Mouse (Mus musculus) left cerebral cortex, postnatal 4 days (tissue): ENCODE data around the gene Smdt1. TPM values are rescaled to one million over a fixed set of nuclear protein-coding genes. Genes with fewer than 3 reads are reported as not detected.
"Not testable (repeated sequence)": the region's sequence is repeated elsewhere in the genome, so short reads cannot be mapped to it uniquely, and the experiment has no call there.

ENCODE experiments used
- DNase-seq: peaks from one replicate; pipeline ENCODE4 v3.0.0-alpha.2; 2022
- intact Hi-C: fragments of 180-260 bp; cut with DNase I; formaldehyde crosslinking; loops from one replicate; pipeline ENCODE4 v1.15.1; 2025
- total RNA-seq, 2 experiments: library from RNA; stranded (reverse); gene quantifications; 2 replicates each; pipeline ENCODE4 v1.2.3; 2021

The Smdt1 gene
- total RNA-seq, 2 experiments from 2014 or later: 122 to 125 TPM

DNA sequence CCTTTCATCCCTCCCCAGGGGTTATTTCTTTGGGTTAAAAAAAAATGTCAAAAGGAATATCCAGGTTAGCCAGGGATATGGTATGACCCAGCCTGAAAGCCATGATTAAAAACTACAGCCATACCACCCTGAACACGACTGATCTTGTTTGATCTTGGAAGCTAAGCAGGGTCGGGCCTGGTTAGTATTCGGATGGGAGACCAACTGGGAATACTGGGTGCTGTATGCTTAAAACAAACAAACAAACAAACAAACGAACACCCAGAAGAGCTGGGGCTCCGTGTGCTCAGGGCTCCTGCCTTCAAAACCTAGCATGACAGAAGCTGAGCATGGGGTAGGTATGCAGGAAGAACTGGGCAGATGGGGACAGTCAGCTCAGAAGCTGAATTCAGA, 3.8 kb downstream of the Smdt1 start:
- no peak for DNase-seq
- intact Hi-C loops: no loop called here

DNA sequence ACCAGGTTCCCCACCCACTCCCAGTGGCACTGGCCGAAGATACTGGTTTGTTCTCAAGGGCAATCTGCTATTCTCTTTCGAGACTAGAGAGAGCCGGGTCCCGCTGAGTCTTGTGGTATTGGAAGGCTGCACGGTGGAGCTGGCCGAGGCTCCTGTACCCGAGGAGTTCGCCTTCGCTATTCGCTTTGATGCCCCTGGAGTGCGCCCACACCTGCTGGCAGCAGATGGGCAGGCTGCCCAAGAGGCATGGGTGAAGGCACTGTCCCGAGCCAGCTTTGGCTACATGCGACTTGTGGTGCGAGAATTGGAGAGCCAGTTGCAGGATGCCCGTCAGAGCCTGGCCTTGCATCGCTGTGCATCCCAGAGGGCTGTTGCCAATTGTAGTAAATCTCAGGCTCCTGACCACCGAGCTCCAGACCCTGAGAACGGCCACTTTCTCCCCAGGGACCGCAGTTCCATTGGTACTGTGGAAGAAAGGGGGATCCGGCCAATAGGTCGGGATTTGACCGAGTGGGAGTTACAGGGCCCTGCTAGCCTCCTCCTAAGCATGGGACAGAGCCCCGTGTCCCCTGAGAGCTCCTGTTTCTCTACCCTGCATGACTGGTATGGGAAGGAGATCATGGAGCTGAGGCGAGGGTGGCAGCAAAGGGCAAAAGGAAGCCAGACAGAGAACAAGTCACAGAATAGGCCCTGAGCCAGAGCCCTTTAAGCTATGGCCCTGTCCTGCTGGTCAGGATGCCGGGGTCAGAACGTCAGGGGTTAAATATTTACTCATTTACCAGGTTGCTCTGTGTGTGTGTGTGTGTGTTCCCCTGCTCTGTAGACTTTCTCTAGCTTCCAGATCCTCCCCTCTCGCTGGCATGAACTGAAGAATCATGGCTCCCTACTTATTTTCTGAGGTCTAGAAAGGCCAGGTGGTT, 4.9 kb downstream of the Smdt1 start:
- DNase-seq: no peak
- intact Hi-C loops: no loop called here

DNA sequence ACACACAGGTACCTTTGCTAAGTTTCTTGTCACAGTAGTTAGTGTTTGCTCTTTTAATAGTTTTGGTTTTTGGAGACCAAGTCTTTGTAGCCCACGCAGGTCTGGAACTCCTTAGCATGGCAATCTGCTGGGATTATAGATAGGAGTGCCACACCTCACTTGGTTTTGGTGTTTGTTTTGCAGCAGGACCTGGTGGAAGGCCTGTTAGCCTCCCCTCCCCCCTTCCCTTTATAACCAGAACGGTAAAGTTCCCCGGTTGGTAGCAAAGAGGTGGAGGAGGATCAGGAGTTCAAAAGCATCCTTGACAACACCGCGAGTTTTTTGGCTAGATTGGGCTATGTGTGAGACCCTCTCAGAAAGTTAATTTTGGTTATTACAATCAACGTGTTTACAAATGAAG, 6.2 kb downstream of the Smdt1 start:
- intact Hi-C loops: no loop called here
- no peak for DNase-seq

DNA sequence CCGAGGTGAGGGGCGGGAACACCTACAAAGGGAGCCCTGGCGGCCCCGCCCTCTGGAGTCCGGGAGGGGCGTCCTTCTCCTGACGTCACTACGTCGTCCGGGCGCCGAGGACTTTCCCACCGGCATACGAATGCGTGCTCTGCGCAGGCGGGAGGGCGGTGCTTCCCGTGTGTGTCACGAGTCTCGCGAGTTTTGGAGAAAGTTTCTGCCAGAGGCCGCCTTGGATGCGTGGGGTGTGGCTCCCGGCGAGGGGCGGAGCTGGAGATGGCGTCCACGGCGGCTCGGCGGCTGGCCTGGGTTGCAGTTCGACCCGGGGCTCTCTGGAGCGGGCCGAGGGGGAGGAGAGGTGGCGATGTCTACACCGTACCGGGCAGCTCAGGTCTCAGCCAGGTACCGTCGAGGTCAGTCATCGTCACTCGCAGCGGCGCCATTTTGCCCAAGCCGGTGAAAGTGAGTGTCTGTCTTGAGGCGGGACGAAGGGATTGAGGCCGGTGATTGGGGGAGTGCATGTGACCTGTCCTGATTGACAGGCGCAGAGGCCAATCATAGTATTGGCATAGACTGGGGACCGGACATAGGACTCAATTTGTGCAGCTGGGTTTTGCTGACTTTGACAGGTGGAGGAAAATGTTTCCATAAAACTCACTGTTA, 7.2 kb downstream of the Smdt1 start:
- DNase-seq: peak; percentile 98
- intact Hi-C loops: no loop called here

DNA sequence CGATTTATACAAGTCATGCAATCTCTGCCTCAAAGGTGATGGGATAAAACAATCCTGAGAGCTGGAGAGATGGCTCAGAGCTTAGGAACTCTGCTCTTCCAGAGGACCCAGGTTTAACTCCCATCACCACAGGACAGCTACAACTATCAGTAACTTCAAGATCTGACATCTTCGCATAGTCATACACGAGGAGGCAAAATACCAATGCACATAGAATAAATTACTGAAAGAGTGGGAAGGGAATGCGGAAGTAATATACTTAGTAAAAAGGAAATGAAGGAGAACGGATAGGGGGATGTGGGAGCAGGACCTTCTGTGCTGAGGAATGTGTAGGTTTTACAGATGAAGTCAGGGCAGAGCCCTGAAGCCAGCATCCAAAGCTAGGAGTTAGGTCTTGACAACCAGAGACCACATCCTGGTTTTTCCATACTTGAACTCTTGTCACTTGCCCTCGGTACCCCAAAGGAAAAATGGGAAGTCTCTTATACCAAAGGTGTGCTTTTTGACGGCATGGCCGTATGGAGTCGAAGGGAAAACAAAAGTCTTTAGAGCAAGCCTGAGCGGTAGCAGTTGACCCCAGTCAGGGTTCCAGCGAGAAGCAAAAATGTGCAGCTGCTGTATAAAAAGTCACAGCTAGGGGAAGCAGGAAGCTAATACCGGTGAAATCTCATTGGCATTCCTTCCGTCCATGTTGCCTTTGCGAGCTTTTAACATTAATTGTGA, 8.0 kb downstream of the Smdt1 start:
- intact Hi-C loops: no loop called here
- DNase-seq: no peak

DNA sequence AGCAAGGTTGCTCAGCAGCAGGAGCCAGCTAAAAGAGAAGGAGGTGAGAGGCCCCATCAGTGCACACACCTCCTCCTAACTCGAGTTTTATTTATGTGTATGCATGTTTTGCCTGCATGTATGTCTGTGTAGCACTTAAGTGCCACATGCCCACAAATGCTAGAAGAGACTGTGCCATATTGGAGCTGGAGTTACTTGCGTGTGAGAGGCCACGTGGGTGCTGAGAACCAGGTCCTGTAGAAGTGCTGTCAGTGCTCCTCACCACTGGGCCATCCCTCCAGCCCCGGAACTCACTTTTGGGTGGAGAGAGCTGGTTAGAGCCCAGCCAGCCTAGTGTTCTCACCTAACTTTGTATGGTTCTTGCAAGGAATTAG, 8.5 kb downstream of the Smdt1 start:
- intact Hi-C loops: no loop called here

DNA sequence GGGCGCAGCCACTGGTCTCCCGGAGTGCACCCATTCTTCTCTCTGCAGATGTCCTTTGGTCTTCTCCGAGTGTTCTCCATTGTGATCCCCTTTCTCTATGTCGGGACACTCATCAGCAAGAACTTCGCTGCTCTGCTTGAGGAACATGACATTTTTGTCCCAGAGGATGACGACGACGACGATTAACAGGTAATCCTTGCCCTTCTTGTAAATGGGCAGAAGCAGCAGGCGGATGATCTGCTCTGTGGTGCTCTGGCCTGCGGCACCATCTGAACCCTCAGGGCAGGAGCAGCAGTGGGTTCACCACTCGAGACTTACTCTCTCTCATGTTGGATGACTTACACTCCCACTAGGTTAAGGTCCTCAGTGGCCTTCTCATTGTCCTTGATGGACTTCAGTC, 9.1 kb downstream of the Smdt1 start:
- no peak for DNase-seq
- intact Hi-C loops: no loop called here

More for the DNA sequence above, 8.5 kb downstream of the Smdt1 start:
- DNase-seq: no peak

DNA sequence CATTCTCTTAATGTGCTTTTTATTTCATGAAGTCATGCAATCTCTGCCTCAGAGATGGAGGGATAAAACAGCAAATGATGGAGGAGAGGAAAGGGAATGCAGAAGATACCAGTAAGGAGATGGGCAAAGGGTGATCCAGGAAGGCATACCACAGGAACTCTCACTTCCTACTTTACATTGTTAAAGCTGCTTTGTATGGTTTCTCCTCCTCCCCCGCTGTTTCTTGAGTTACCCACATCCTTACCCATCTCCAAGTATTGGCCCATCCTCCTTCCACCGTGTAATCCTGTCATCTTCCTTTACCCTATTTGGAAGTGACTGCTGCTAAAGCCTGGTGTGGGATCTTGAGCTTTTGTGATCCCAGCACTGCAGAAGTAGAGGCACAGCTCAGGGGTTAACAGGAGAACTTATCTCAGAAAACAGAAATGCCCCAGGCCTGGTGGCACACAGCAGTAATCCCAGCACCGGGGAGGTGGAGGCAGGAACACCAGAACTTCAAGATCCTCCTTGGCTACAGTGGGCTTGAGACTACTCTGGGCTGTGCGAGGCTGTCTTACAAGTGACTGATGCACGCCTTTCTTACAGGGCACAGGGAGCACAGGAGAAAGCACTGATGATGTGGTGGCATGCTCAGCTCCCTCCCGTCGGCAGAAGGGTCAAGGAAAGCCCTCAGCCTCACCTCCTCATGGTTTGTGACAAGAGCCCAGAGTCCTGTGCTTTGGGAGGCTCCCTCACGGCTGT, 9.7 kb downstream of the Smdt1 start:
- intact Hi-C loops: no loop called here
- DNase-seq: no peak

DNA sequence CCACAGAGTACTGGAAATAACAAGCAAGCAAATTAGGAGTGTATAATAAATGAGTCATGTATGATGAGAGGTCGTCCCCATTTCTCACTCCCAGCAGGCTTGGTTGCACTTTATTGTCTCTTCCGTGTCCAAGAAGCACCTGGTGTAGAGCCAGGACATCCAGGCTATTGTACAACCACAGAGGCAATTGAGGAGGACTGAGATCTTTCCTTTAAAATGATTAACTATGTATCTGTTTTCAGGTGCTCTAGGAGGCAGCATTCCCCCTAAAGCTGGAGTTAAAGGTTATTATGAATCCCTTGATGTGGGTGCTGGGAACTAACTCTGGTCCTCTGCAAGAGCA, 10.2 kb downstream of the Smdt1 start:
- no peak for DNase-seq
- intact Hi-C loops: no loop called here

DNA sequence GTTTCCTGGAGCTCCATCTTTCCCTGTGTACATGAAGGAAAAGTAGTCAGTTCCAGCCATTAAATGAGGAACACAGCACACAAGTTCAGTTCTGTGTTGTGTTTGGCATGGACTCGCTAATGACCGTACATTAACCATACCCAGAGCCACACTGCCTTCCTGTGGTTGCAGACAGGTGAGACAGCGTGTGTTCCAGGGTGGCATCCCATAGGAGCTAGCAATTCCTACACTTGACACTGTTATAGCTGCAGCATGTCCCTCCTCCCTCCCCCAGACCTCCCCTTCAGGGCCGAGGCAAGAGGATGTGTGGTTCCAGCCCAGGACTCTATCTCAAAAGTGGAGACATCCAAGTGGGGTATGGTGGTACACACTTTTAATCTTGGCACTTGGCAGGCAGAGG, 11.6 kb downstream of the Smdt1 start:
- DNase-seq: no peak
- intact Hi-C loops: no loop called here

DNA sequence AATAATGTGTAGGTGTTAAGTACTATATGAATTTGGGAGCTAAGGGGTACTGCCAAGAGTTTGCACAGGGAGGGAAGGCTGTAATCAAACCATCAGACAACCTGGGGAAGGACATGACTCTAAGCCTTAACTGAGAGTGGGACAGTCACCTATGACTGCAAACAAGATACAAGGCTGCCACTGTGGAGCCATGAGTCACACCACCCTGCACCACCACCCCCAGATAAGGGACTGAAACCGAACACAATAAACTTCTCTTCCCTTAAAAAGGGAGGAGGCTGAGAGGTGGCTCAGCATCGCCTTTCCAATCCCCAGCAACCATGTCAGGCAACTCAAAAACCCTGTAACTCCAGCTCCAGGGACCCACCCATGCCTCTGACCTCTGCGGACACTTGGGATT, 12.7 kb downstream of the Smdt1 start:
- DNase-seq: no peak
- intact Hi-C loops: no loop called here

DNA sequence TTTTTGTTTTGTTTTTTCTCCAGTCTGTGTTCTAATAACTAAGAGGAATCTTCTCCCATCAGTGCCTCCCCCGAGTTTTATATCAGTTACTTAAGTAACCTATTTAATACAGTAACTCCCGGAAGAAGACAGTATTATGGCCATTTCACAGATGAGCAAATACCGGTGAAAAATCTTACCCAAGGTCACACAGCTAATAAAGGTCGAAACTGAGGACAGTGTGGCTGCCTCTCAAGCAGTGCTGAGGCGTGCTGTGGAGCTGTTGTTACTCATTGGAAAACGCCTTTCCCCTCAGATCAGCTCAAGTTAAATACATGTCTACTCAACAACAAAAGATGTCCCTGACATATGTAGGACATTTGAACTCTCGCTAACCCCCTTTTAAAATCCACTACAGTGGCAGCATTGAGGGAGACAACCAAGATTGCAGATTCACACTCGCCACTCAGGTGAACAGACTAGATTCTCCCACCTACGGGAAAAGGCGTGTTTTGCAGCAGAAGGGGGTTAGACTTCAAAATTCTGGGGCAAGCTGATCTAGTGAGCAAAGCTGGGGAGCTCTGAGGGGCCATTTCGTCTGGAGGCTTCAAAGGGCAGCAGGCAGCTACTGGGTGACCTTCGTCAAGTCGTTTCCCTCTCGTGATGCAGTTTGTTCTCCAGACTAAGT, 14.5 kb downstream of the Smdt1 start:
- intact Hi-C loops: no loop called here
- no peak for DNase-seq

DNA sequence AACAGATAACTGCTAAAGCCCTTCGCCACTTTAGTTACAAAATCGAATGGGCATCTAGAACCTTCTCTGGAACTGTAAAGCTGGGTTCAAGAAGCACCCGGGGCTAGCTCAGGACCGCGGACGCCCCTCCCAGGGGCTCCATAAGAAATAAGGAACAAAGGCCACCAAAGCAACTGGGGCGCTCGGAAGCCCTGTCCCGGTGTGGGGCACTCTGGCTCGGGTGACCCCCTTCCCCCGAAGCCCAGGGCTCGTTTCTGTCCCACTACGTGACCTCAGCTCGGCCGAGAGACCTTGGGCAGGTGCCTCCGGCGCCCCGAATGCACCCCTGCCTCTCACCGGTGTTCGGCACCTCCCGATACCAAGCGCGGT, 15.0 kb downstream of the Smdt1 start:
- DNase-seq: no peak
- intact Hi-C loops: no loop called here

DNA sequence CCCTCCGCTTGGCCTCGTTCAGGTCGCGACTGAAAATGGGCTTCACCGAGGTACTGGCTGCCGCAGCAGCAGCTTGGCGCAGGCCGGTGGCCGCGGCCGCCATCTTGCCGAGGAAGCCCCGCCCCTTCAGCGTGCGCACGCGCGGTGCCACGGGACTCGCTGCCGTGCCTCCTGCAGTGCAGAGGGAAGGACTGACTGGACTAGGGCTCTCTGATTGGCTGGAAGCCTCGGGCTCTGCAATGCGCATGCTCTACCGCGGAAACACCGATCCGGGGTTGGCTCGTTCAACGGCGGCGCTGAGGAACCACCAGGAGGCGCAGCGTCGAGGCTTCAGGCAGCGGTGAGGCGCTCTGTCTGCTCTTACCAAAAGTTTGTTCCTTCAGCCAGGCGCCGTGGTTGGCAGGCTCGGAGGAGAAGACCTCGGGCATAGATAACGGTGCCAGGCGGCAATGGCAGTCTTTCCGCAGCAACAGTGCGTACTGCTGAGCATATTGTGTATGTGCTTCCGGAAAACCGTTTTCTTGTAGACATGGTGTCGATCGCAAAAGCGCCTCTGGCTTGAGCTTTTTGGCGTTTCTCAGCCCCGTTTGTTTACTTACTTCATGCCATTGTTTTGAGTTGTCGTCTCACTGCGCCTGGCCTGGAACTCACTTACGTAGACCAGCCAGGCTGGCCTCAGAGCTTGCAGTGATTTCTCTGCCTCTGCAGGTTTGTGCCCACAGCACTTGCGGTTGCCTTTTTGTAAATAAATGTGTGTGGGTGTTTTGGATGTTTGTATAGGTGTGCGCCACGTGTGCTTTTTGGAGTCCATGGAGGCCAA, 15.6 kb downstream of the Smdt1 start, which contains the start of gene Ndufa6:
Ndufa6 (minus strand) TSS at position 197 of the 820 bp plus-strand sequence.
- DNase-seq: peak; percentile 99
- intact Hi-C loops: no loop called here

DNA sequence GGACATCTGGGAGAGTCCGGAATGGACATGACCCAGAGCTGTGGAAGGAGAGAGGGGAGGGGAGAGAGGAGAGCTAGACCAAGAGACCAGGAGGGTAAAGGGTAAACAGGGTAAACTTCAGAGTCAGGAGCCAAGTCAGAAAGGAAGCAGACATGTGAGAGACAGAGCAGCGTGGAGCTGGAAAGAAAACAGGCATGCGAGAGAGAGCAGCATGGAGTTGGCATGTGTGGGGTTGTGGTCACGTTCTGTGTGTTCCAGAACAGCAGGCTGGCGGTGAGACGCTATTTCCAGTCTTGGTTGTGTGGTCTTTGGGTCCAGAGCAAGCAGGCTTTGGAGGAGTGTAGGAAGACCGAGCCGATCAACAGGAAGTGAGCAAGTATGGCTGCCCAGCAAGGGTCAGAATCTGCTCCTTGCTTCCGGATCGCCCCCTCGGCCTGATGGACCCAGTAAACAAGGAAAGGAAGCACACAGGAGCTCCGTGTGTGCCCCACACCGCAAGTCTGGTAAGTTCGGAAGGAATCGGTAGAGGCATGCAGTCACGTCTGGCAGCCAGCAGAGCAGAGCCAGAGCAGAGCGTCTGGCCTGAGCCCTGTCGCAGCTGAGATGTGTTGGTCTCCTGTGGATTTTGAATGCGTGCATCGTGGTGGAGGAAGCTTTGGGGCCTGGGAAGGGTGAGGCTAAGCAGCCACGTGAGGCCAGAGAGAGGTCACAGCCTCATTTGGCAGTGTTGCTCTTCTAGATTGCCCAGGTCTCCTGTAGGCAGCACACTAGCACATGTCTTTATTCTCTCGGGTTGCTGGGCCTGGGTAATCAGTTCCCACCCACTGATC, 19.9 kb downstream of the Smdt1 start:
- intact Hi-C loops: no loop called here
- DNase-seq: no peak

DNA sequence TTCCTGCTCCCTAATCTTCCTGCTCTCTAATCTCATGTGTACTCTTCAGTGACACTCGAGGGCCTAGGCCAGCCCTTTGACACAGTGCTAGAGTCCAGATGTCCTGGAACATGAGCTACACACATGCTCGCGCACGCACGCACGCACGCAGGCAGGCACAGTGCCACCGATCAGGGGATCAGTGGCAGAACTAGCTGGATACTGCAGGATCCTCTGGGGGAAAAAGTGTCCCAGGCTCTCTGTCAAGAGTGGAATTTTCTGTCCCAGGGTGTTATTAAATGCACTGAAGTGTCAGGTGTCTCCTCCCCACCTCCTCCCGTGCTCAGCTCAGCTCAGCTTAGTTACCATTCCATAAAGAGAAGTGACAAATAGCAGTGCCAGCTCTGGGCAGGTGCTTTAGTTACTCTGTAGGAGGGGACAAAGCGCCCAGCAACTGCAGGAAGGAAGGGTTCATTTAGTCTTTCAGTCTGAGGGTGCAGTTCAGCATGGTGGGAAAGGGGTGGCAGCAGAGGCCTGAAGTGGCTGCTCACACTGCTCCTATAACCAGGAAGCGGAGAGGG, 22.8 kb downstream of the Smdt1 start:
- intact Hi-C loops: no loop called here
- DNase-seq: no peak

DNA sequence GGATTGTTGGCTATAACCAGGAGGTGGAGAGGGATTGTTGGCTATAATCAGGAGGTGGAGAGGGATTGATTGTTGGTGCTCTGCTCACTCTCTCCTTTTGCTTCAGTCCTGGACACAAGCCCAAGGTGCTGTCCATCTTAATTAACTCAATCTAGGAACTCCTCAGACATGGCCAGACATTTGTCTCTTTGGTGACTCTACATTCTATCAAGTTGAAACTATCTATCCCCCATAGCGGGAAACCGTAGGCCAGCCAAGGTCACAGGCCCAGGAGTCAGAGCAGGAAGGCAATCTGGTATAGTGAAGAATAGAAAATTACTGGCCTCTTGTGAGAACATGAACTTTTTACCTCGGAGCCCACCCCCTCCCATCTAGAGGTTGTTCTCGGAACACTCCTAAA, 23.5 kb downstream of the Smdt1 start:
- DNase-seq: no peak

DNA sequence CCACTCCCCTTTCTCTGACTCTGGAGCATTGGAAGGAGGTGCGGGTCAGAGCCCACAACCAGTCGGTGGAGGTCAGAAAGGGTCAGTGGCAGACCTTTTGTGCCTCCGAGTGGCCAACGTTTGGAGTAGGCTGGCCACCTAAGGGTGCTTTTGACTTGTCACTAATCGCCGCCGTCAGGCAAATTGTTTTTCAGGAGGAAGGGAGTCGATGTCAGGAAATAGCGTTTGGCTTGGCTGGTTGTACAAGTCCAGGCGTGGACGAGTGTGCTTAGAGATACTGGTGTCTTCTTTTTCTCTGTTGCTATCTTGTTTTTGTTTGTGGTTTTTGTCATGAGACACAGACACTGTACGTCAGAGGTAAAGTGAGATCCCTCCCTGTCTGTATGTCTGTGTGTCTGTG, 25.0 kb downstream of the Smdt1 start:
- intact Hi-C loops, DNase-seq: not testable (repeated sequence)

More for the DNA sequence above, 23.5 kb downstream of the Smdt1 start:
- intact Hi-C loops: no loop called here
